Mouse (Mus musculus) c-Kit-positive CD71-positive TER-119-negative erythroid progenitor cells, embryonic 14.5 days (primary cell): ENCODE data around the gene Pde1b.

Source experiments
- DNase-seq: peaks from one replicate; pipeline ENCODE4 v3.0.0-alpha.2; 2013; ENCODE audit warnings: low read depth

Gene Pde1b

GRCm38 (mm10) chr15:103551053-103551452 is 48.2 kb downstream of the Pde1b start:
- DNase-seq = no peak

- DNase-seq = peak; percentile 19
Measured at GRCm38 (mm10) chr15:103552096-103552690, 49.4 kb downstream of the Pde1b start.

DNA sequence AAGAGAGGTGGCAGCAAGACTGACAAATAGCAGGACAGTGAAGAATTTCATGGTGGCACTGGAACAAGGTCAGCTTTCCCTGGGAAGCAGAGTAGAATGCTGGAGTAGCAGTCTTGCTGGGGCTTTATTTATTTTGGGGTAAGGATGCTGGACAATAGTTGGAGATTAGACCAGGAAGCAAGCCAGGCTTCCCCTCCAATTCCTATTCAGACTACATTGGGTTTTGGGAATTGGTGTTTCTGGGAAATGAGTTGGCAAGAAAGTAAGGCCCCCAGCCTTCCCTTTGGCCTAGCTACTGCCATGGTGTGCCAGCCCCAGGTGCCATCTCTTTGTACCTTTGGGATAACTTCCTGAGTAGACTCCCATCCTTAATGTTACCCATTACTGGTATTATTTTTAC is 62.1 kb downstream of the Pde1b start, which contains the start of gene Glycam1:
Glycam1 (minus strand) TSS at position 101 of the 400 bp plus-strand sequence.
- no peak for DNase-seq
